Mouse (Mus musculus) testis, adult 2 months (tissue): ENCODE measurements at regions not wholly inside any gene's neighbourhood (a gene's known extent, or its start where the extent isn't known, plus 50 kb on each side); places are given as distances from the start of the nearest gene placed in this dataset.
"Not testable (repeated sequence)": the region's sequence is repeated elsewhere in the genome, so short reads cannot be mapped to it uniquely, and the experiment has no call there.

ENCODE experiments used
- H3K27ac ChIP-seq: fragments of 200-500 bp; 2 replicates; pipeline ENCODE4 v1.5.1; 2012; ENCODE audit warnings: low read depth, low read length; ENCODE audit not compliant: control insufficient read depth, insufficient read depth
- H3K27me3 ChIP-seq: fragments of 200-500 bp; 2 replicates; pipeline ENCODE4 v1.6.1; 2012; ENCODE audit warnings: mild to moderate bottlenecking, low read length, moderate library complexity; ENCODE audit not compliant: control insufficient read depth, insufficient read depth
- H3K36me3 ChIP-seq: fragments of 200-500 bp; 2 replicates; pipeline ENCODE4 v1.6.1; 2012; ENCODE audit warnings: mild to moderate bottlenecking, low read length; ENCODE audit not compliant: control insufficient read depth, insufficient read depth
- H3K4me1 ChIP-seq: fragments of 200-500 bp; 2 replicates; pipeline ENCODE4 v1.6.1; 2012; ENCODE audit warnings: low read length; ENCODE audit not compliant: control insufficient read depth, insufficient read depth
- H3K4me3 ChIP-seq: fragments of 200-500 bp; 2 replicates; pipeline ENCODE4 v1.5.1; 2012; ENCODE audit warnings: low read depth, mild to moderate bottlenecking, low read length, moderate library complexity, mixed read lengths; ENCODE audit not compliant: control insufficient read depth
- CTCF ChIP-seq: fragments of 200-500 bp; IDR thresholded peaks from 2 replicates; pipeline ENCODE4 v1.5.1; 2012; ENCODE audit warnings: low read depth, mild to moderate bottlenecking, inconsistent platforms, low read length, moderate library complexity; ENCODE audit not compliant: control insufficient read depth, insufficient read depth, insufficient replicate concordance
- POLR2A ChIP-seq: fragments of 200-500 bp; IDR thresholded peaks from 2 replicates; pipeline ENCODE4 v1.6.1; 2012; ENCODE audit warnings: low read depth, mild to moderate bottlenecking, inconsistent platforms, low read length, moderate library complexity; ENCODE audit not compliant: control insufficient read depth

DNA sequence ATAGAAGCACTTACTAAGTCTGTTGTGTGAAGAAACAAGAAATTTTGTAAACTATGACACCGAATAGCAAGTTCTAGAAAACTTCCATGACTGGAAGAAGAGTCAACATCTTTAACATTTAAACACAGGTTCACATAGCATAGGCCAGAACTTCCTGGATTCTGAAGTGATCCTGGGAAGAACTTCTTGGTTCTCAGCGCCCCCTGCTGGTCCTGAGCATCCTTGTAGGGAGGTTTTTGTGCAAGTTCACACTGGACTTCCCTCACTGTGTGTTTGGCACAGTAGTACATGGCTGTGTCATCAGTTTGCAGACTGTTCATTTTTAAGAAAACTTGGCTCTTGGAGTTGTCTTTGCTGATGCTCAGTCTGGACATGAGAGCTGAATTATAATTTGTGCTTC is 335.1 kb downstream of the Adam6a start:
- H3K4me1 ChIP-seq: no peaks in the 10 kb centered on the region
- no peak overlapping the region for H3K4me3 ChIP-seq
- no peaks in the 10 kb centered on the region for H3K27me3 ChIP-seq
- H3K36me3 ChIP-seq: no peaks in the 10 kb centered on the region
- no peak; the same call in 1 of the 2 replicates for TF ChIP-seq CTCF
- no peak for TF ChIP-seq POLR2A
- no peak overlapping the region for H3K27ac ChIP-seq

DNA sequence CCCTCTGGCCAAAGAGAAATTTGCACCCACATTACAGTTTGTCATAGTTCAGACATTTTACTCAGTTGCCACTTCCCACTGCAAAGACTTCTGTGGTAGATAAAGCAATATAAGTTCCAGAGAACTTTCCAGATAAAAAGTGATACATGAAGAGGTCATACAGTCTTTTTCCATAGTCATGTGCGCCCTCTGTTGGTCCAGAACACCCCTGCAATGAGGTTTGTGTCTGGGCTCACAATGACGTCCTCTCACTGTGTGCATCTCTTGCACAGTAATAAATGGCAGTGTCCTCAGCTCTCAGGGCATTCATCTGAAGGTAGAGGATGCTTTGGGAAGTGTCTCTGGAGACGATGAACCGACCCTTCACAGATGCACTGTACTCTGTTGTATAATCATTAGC is 352.4 kb downstream of the Adam6a start:
- H3K4me3 ChIP-seq: no peak overlapping the region
- no peaks in the 10 kb centered on the region for H3K27me3 ChIP-seq
- H3K36me3 ChIP-seq: no peaks in the 10 kb centered on the region
- no peak overlapping the region for H3K27ac ChIP-seq
- no peaks in the 10 kb centered on the region for H3K4me1 ChIP-seq
- TF ChIP-seq POLR2A: no peak
- no peak for TF ChIP-seq CTCF

DNA sequence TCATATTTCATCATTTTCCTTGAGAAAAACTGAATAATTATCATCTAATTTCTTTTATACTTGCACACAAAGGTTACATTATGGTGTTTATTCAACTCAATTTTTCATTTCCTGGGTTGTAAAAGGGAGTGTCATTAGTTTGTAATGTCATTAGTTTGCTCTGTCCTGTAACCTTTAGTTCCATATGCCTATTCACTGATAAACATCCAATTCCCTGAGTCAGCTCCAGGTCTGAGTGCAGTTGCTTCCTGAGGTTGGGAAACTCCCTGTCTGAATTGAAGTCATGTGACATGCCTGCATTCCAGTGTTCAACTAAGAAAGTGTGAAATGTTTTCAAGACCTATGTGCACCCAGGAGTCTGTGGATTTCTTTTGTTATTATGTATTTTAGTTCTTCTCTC is 362.8 kb downstream of the Adam6a start:
- Histone ChIP-seq H3K27ac (no peak overlapping the region), H3K27me3 (no peaks in the 10 kb centered on the region), H3K36me3 (no peaks in the 10 kb centered on the region), H3K4me1 (no peaks in the 10 kb centered on the region), H3K4me3 (no peak overlapping the region)
- TF ChIP-seq POLR2A (no peak), CTCF (no peak)

- no peaks in the 10 kb centered on the region for H3K36me3 ChIP-seq
- no peak overlapping the region for H3K27ac ChIP-seq
- no peak overlapping the region for H3K4me3 ChIP-seq
- TF ChIP-seq CTCF (no peak), POLR2A (no peak)
- H3K27me3 ChIP-seq: no peaks in the 10 kb centered on the region
- no peaks in the 10 kb centered on the region for H3K4me1 ChIP-seq
These were observed 364.0 kb downstream of the Adam6a start for GRCm38 (mm10) chr12:113907751-113908150.

DNA sequence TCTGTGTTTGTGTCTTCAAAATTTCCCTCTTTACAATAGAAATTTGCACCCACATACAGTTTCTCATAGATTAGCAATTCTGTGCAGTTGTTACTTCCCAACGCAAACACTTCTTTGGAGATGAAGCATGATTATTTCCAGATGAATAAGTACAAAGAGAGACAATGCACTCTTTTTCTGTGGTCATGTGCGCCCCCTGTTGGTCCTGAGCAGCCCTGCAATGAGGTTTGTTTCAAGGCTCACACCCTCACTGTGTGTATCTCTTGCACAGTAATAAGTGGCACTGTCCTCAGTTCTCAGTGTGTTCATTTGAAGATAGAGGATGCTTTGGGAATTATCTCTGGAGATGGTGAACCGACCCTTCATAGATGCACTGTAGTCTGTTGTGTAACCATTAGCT is 368.1 kb downstream of the Adam6a start:
- H3K27ac ChIP-seq: no peak overlapping the region
- no peaks in the 10 kb centered on the region for H3K27me3 ChIP-seq
- H3K4me3 ChIP-seq: no peak overlapping the region
- H3K36me3 ChIP-seq: no peaks in the 10 kb centered on the region
- TF ChIP-seq CTCF: peak; percentile 62; the same call in 1 of the 2 replicates
- TF ChIP-seq POLR2A: no peak
- H3K4me1 ChIP-seq: no peaks in the 10 kb centered on the region

- TF ChIP-seq CTCF: no peak
- no peak for TF ChIP-seq POLR2A
- Histone ChIP-seq H3K4me1 (no peaks in the 10 kb centered on the region), H3K27me3 (no peaks in the 10 kb centered on the region), H3K27ac (no peak overlapping the region), H3K36me3 (no peaks in the 10 kb centered on the region), H3K4me3 (no peak overlapping the region)
These were observed 397.0 kb downstream of the Adam6a start for GRCm38 (mm10) chr12:113940721-113941120.

GRCm38 (mm10) chr12:113943661-113944327 is 400.1 kb downstream of the Adam6a start:
- H3K27ac ChIP-seq, H3K4me3 ChIP-seq, H3K4me1 ChIP-seq, H3K27me3 ChIP-seq, H3K36me3 ChIP-seq: not testable (repeated sequence)

GRCm38 (mm10) chr12:113945786-113946185 is 402.1 kb downstream of the Adam6a start:
- H3K36me3 ChIP-seq, H3K27ac ChIP-seq, H3K4me3 ChIP-seq, H3K4me1 ChIP-seq, H3K27me3 ChIP-seq: not testable (repeated sequence)

- H3K4me3 ChIP-seq, H3K27me3 ChIP-seq, H3K36me3 ChIP-seq, H3K27ac ChIP-seq, H3K4me1 ChIP-seq: not testable (repeated sequence)
These were observed 404.3 kb downstream of the Adam6a start for GRCm38 (mm10) chr12:113948017-113948416.
